Mouse (Mus musculus): ENCODE measurements around the gene Prm3.
"Not testable (repeated sequence)": the region's sequence is repeated elsewhere in the genome, so short reads cannot be mapped to it uniquely, and the experiment has no call there.

Gene Prm3

DNA sequence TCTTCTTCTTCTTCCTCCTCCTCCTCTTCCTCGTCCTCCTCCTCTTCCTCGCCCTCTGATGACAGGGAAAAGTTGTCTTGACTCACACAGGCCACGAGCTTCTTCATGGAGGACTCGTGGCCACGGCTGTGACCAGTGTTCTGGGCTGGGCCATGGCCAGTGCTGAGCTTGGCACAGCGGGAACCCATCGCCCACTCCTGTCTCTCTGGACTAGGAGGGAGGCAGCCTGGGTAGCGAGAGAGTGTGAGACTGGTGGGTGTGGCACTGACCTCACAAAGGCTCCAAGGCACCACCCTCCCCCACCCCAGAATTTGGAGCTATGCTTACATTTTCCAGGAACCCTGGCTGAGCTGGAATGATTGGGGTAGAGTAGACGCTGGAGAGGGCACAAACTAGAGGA, at the start of gene Prm3:
Prm3 (minus strand) TSS at position 213 of the 400 bp plus-strand sequence.
- in situ Hi-C loops (cut with MboI) = no loop called here

DNA sequence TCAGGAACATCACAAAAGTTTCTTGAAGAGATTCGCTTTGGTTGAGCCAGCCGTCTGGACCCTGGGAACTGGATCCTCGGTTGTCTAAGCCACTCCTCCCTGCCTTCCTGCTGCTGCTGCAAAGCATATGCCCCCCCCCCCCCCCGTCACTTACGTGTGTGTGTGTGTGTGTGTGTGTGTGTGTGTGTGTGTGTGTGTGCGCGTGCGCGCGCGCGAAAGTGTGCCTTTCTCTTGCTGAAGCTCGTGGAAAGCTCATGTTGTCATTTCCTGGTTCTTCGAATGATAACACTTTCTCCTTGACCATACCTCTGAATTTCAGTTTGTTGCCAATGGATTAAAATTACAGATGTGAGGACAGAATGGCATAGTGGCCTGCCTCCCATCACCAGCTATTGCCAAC, 49.3 kb upstream of the Prm3 start:
- in situ Hi-C loops (cut with MboI) = no loop called here

DNA sequence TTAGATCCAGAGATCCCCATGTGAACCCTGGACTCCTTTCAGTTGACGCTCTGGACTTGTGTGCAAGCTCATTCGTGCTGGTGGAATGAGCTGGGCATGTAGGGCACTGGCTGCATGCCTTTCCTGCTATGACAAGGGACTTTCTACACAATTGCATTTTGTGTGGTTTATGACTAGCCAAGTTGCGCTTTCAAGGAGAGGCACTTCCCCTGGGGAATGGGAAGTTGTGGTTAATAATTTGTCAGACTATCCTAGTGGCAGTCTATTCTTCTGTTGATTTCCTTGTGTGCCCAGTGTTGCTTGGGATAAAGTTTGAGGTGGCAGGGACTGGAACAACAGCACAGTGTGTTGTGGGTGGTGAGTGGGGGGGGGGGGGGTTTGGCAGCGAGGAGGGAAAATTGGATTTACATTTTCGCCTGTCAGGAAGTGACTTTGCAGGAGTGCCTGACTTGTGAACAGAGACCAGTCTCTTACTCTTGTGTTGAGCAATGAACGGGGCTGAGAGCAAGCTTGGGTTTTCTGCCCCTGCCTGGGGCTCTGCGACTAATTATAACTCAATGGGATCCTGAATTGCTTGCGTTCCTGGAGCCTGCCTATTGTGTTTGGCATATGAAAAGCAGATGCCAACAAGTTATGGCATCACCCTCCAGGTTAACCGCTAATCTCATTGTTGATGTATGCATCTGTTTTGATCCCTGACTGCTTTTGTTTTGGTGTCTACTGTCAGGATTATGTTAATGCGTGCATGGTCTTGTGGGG, 48.0 kb upstream of the Prm3 start:
- in situ Hi-C loops (cut with MboI) = no loop called here

DNA sequence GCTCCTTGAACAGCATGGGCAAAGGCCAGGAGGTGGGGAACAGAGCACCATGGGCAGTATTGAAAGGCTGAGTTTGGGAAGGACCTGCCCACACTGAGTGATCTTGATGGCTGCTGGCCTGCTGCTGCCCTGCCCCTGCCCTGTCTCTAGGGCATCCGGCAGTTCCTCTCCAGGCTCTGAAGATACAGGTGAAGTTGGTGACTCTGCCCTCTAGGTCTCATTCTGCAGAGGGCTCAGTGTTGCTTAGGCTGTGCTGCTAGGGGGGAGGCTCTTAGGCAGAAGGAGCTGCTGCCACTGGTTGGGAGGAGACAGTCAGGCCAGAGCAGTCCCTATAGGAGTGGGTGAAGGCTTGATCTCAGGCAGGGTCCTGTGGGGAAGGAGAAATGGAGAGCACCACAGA, 47.2 kb upstream of the Prm3 start:
- in situ Hi-C loops (cut with MboI) = no loop called here

DNA sequence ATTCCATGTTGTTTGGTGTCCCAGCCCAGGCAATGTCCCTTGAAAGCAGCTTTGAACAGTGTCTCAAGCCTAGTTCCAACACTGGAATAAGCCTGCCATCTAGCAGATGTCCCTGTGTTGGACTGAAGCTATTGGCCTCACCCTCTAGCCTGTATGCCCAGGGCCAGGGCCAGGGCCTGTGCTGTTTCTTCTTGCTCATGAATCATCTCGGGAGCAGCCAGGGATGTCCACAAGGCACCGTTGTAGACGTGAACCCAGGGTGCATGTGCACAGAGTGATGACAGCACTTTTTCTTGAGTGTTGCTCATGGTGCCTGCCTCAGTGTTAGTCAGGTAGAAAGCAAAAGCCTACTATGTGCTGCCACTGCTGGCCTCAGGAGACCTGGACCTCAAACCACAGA, 46.5 kb upstream of the Prm3 start:
- in situ Hi-C loops (cut with MboI) = no loop called here

DNA sequence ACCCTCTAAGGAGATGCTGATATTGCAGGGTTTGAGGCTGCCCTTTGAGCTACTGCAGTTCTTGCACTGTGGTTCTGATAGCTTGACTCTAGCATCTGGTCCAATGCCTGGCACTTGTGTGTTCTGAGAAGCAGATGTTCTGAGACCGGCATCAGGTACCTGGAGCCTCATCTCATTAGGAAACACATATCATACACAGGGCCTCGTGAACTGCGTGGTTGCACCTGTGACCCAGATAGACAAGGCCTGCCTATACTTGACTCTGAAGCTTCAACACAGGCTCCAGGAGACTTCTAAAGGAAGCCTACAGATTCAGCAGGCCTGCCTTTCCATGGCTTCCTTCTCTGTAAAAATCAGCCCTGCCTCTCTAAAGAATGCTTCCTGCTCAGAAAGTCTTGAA, 45.7 kb upstream of the Prm3 start:
- in situ Hi-C loops (cut with MboI) = no loop called here

DNA sequence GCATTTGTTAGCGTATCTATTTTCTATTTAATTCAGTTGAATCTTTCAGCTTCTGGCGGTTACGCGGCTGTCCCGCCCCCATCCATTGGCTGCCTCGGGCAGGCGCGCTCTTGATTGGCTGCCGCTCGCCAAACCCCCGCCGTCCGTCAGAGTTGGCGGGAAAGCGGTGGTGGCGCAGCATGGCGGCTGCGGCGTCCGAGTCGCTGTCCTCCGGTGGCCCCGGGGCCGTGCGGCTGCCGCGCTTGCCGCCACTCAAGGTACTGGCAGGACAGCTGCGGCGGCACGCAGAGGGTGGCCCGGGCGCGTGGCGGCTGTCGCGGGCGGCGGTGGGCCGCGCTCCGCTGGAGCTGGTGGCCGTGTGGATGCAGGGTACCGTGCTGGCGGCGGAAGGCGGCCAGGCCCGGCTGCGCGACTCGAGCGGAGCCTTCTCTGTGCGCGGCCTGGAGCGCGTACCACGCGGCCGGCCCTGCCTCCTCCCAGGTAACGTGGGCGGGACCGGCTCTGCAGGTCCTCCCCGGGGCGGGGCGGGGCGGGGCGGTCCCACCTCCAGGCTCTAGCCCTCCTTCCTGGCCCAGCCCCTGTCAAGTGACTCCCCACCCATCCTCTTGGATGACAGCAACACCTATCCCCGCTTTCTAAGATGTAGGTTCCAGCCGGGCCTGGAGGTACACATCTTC, 44.3 kb upstream of the Prm3 start, which contains the start of gene Rmi2:
Rmi2 (plus strand) TSS at position 149 of the 677 bp plus-strand sequence.
- in situ Hi-C loops (cut with MboI) = no loop called here

DNA sequence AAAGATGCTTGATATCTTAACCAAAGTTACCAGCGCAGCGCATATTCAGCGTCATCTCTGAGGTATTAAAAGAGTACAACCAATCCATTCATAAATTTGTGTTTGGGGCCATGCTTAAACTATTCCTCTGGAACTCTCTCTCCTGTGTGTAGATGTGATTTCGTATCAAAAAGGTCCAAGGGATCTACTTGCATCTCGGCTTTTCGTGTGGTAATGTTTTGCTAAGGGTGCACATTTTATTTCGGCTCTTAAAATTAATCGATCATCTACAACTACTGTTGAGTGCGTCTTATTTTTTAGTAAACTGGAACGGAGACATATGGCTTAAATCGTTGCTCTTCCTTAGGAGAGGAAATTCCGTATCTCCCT, 43.8 kb upstream of the Prm3 start:
- in situ Hi-C loops (cut with MboI) = no loop called here

DNA sequence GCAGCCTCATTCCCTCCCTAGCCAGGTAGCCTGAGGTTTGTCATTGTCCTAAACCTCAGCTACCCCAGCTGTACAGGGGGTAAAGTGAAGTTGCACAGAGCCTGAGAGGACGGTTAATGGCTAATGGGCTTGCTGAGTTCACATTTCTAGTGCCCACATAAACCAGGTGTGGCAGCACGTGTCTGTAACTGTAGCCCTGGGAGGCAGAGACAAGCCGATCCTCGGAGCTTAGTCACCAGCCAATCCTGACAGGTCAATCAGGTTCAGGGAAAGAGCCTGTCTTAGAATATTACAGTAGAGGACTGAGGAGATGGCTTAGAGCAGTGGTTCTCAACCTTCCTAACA, 37.7 kb upstream of the Prm3 start:
- in situ Hi-C loops (cut with MboI) = no loop called here

DNA sequence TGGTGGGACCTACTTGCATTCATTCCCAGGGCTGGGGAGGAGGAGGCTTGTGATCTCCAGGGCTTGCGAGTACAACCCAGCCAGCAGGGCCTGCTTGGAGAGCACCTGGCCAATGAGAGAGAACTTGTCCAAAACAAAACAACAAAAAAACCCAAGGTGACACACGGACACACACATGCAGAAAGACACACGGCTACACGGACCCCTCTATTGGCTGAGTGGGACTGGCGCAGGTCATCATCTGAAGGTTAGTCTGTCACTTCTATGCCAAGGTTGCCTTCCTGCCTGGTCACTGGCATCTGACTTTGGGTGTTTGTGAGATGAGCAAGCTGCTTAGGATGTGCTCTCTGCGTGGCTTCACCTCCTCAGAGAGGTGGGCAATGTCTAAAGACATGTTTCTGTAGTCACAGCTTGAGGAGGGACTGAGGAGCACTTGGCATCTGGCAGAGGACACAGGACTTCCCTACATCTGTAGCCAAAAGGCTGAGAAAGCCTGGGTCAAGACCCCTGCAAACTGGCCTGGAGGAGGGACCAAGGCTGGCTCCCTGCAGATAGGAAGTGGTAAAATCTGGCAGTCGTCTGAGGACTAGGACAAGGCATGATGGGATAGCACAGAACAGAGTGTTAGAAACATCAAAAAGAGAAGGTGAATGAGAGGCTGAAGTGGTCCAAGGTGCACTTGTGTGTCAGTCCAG, 37.2 kb upstream of the Prm3 start:
- in situ Hi-C loops (cut with MboI) = no loop called here

DNA sequence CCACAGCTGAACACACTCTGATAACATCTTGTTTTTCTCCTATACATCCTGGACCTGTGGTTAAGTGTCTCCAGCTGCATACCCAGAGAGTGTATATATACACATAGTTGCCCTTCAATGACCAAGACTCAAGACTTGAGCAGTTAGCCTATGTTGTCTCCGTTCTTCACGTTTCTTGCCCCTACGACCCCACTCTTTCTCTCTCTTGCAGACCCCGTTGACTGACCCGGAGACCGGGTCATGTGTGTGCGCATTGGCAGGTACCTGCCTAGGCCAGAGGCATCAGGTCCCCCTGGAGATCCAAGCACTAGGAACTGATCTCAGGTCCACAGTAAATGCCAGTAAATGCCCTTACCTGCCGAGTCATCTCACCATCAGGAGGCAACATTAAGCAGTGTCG, 36.6 kb upstream of the Prm3 start:
- in situ Hi-C loops (cut with MboI) = no loop called here

DNA sequence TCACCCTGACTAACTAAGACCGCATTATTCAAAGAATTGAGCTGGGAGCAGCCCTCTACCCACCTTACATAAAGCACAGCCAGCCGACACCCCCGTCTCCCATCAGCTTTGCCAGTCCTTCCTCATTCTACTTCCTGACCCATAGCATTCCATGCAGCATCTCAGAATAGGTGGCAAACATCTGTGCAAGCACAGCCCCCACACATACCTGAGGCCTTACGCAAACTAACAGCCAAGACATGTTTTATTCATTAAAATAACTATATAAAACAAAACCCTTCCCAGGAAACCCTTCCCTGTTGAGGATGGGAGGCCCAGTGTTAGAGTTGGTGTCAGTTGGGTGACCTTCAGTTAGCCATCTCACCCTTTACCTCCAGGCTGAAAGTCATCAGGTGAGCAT, 35.1 kb upstream of the Prm3 start:
- in situ Hi-C loops (cut with MboI) = no loop called here

DNA sequence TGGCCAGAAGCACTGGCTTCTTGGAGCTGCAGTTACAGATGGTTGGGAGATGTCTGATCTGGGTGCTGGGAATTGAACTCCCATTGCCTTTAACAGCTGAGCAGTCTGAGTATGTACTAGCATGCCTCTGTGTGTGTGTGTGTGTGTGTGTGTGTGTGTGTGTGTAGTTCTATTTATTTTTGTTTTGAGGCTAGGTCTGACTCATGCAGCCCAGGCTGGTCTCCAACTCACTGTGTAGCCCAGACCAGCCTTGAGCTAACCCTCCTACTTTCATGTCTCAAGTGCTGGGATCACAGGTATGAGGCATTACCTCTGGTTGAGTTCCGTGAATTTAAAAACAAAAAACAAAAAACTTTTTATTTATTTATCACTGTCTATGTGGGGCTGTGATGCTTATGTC, 33.8 kb upstream of the Prm3 start:
- in situ Hi-C loops (cut with MboI) = no loop called here

DNA sequence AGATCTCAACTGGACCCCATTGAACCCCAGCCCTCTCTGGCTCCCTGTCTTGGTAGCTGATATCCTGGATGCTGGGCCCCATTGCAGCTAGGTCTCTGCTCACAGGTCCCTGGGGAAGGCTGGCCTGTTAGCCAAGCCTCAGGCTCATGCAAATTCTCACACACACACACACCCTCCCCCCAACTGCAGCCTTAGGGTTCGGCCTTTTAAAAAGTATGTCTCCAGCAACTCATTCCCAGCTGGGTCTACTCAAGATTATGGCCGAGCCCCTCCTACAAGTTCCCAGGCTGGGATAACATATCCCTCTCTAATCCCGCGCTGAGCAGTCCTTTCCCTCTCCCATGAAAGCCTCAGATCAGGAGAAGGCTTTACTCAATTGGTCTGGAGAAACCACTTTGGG, 30.7 kb upstream of the Prm3 start:
- in situ Hi-C loops (cut with MboI) = no loop called here

DNA sequence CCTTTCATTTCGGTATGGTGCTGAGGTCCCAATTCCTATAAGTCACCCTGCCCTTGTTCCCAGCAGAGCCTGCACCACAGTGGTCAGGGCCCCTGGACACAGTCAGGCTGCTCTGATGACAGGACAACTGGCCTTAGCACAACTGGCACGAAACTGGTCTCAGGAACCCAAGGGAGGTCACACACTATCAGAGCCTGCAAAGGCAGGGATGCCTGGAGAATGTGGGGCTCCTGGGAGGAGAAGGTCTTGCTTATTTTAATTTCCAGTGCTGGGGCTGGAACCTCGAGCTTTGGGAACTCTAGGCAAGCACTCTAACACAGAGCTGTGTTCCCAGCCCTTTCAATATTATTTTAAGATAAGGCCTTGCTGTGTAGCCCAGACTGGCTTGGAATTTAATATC, 29.3 kb upstream of the Prm3 start:
- in situ Hi-C loops (cut with MboI) = no loop called here

DNA sequence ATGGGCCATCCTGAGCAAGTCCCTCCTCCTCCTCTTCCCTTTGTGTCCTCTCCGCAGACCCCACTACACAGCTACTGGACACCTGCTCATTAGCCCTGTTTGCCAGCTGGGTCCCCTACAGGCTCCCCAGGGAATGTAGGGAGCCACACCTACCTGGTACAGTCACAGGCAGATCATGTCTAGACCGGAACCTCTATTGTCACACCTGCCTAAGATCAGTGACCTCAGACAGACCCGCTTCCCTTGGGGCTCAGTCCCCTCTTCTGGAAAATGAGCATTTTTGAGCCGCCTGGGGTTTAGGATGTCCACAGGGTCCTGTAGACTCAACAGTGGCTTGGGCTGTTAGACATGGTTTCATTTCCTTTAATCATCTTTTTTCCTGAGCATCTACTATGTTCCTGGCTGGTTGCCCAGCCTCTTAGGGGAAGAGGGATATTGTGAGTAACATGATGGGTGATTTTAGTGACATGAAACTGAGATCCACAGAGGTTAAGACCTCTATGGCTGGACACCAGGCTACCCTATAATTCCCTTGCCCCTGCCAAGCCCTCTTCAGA, 27.9 kb upstream of the Prm3 start:
- in situ Hi-C loops (cut with MboI) = no loop called here

DNA sequence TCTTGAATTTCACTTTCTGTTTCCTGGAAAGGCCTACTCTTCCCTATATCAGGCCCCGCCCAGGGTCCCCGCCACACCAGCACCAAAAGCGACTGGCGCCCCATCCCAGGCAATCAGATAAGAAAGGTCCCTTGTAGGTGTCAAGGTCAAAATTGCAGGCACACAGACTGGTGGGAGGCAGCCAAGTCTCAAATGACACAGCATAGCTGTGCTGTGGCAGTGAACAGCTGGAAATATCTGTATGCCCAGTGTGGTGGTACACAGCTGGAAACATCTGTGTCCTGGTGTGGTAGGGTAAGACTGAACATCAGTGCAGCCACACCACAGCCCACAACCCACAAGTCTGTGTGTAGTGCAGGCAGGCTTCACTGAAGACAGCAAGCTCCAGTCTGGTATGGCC, 24.1 kb upstream of the Prm3 start:
- in situ Hi-C loops (cut with MboI) = no loop called here

DNA sequence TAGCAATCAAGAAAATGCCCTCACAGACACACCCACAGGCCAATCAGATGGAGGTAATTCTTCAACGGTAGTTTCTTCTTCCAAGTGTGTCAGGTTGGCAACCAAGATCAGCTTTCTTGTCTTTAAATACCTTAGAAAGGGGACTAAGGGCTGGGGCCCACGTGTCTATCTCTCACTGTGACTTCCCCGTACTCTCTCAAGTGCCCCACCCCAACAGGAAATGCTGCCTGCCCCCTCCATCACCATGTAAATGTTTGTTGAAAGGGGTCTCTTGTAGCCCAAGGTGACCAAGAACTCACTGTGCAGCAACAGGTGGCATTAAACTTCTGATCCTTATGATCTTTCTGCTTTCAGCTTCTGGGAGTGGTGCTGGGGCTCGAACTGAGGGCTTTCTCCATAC, 23.0 kb upstream of the Prm3 start:
- in situ Hi-C loops (cut with MboI) = no loop called here

DNA sequence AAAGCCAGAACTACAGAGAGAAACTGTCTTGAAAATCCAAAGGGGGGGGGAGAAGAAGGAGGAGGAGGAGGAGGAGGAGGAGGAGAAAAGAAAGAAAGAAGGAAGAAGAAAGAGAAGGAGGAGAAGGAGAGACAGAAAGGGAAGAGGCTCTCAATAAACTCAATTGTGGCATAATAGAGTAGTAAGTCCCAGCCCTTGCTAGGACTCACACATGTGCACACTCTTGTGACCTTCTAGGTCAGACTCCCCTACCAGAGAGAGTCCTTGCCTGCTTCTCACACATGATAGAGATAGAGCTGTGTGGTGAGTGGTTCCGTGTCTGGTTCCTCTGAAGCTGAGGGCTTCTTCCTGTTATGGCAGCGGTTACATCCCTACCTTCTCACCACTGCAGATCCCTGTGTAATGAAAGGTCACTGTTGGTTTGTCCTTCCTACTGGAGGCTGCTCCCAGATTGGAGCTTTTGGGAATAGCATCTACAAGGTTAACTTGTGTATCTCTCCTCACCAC, 22.2 kb upstream of the Prm3 start, which contains the start of gene Gm11172:
Gm11172 (plus strand) TSS at position 51 of the 507 bp plus-strand sequence.
- in situ Hi-C loops (cut with MboI) = no loop called here

DNA sequence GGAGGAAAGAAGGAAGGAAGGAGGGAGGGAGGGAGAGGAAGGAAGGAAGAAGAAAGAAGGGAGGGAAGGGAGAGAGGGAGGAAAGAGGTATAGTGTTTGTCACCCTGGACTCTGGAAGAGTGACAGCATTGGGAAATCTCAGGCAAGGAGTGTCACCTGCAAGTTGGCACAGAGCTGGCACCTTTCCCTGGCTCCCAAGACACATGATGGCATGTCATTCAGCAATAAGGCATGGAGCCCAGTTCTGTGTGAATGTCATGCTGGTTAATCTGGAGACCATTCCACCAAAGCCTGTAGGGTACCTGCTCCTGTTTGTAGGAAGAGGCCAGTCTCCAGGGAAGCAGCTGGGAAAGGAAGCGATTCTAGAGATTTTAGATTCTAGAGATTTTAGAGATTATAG, 19.7 kb upstream of the Prm3 start:
- in situ Hi-C loops (cut with MboI) = no loop called here

DNA sequence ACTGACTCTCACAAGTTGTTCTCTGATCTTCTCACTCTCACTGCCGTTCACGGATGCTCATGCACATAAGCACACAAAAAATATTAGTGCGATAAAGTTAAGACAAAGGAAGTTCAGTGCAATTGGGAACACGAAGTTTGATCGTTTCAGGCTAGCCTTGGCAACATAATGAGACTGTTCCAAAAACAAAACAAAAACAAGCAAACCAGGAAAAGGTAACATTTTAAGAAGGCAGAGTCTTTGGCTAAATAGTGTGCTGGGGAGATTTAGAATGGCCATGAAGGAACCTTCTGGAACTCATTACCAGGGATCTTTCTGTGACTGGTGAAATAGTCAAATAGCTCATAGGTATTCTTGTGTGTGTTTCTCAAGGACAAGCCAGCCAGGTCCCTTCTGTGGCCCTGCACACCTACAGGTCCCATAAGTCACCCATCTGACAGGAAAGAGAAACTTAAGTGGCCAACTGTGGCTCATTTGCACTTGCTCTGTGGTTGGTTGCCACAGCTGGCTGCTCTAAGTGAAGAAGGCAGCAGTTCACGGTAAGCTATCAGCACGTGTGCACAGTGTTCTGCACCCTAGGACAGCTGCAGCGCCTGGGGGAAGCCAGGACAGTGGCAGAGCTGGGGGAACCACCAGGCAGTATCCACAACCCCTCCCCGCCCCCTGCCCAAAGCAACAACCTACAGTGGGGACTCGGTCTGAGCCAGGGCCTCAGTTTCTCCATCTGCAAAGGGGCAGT, 15.2 kb upstream of the Prm3 start, which contains the start of gene Prm1:
Prm1 (minus strand) TSS at position 51 of the 739 bp plus-strand sequence.
- in situ Hi-C loops (cut with MboI) = no loop called here

DNA sequence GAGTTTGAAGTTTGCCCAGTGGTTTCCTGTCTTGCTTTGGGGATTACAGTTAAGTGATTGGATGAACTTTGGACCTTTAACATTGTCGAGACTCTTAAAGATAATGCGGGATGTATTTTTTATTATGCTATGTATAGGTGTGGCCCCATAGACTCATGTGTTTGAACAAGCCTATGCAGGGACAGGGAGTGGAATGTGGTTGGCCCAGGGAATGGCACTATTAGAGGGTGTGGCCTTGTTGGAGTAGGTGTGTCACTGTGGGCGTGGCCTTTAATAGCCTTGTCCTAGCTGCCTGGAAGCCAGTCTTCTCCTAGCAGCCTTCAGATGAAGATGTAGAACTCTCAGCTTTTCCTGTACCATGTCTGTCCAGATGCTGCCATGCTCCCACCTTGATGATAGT, 11.7 kb upstream of the Prm3 start:
- in situ Hi-C loops (cut with MboI) = not testable (repeated sequence)
